Mouse (Mus musculus): ENCODE measurements around the gene Tomm20l.

DNA sequence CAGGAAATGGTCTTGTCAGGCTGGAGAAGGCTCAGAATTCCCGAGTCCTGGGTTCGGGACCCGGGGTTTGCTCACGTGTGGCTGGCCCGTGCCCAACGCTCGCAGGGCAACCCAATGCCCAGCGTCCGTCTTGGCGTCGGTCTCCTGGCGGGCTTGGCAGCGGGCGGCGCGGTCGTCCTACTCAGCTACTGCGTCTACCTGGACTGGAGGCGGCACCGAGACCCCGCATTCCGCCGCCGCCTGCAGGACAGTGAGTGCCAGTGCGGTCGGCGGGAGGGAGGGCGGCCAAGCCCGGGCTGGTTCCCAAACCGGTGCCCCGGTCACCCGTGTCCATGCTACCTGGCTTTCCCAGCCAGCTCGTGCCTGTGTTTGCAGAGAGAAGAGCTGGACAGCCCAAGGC is at the start of gene Tomm20l:
- TF ChIP-seq CTCF (conservative IDR thresholded peaks at IDR 0.05; ENCODE audit: low read length) (no peak), NANOG (IDR thresholded peaks at IDR 0.05; ENCODE audit: borderline replicate concordance, low read length) (no peak)
